In genomic region chr9:45607337-45607736, GRCm38 (mm10) we compare ENCODE assay signal across 13 mouse cellular contexts.
A peak's percentile ranks its signal among the peaks of the same experiment; 100 is the strongest.
DNase-seq lines count a peak whose midpoint lies in the region; ATAC-seq lines count a peak whose summit lies in the region.
"Had no signal": no experiment of that assay in that cellular context is flagged by ENCODE, and none has a peak within 500 bp of the region (broad histone marks: within the 10 kb centered on the region; RNA-seq: fewer than 3 reads in every experiment).

No protein-coding gene starts in this region.

- H3K27me3 ChIP-seq in hindbrain, embryonic 13.5 days: no peaks in the 10 kb centered on the region
- no peaks in the 10 kb centered on the region for H3K27me3 ChIP-seq in hindbrain, embryonic 11.5 days (ENCODE audit: control insufficient read depth, insufficient read depth, low read length)
- no peaks in the 10 kb centered on the region for H3K27me3 ChIP-seq in midbrain, embryonic 13.5 days
- no peaks in the 10 kb centered on the region for H3K27me3 ChIP-seq in midbrain, embryonic 14.5 days (ENCODE audit: control insufficient read depth, insufficient read depth, low read length)
- H3K27me3 ChIP-seq in forebrain, embryonic 15.5 days: no peaks in the 10 kb centered on the region
- H3K27me3 ChIP-seq in neural tube, embryonic 15.5 days (replicated peaks): no peaks in the 10 kb centered on the region

- H3K4me1 ChIP-seq in hindbrain, embryonic 13.5 days (replicated peaks): peaks cover 46% of the 10 kb centered on the region
- no peaks in the 10 kb centered on the region; the same call in 1 of the 2 replicates for H3K4me1 ChIP-seq in hindbrain, embryonic 11.5 days (replicated peaks; ENCODE audit: control insufficient read depth, insufficient read depth, low read length)
- H3K4me1 ChIP-seq in midbrain, embryonic 13.5 days (replicated peaks): peaks cover 34% of the 10 kb centered on the region
- peaks cover 15% of the 10 kb centered on the region for H3K4me1 ChIP-seq in midbrain, embryonic 14.5 days (ENCODE audit: control insufficient read depth, insufficient read depth, low read length)
- peaks cover 50% of the 10 kb centered on the region for H3K4me1 ChIP-seq in forebrain, embryonic 15.5 days
- peaks cover 40% of the 10 kb centered on the region for H3K4me1 ChIP-seq in neural tube, embryonic 15.5 days
- H3K4me1 ChIP-seq: limb, embryonic 10.5 days had no signal

- DNase-seq in hindbrain, embryonic 11.5 days (ENCODE audit: low spot score): no peak
- DNase-seq in midbrain, embryonic 14.5 days: no peak
- no peak for DNase-seq in spleen, adult 18-20 months
- DNase-seq in adrenal gland, adult 18-20 months (ENCODE audit: low spot score in 2 of 2): no peak
- DNase-seq: adrenal gland, postnatal 25 days; lung, embryonic 14.5 days had no signal

- no peak overlapping the region for H3K9ac ChIP-seq in hindbrain, embryonic 13.5 days
- H3K9ac ChIP-seq in hindbrain, embryonic 11.5 days (ENCODE audit: low read depth, low read length): no peak overlapping the region
- no peak overlapping the region for H3K9ac ChIP-seq in midbrain, embryonic 13.5 days (replicated peaks)
- no peak overlapping the region for H3K9ac ChIP-seq in midbrain, embryonic 14.5 days (replicated peaks; ENCODE audit: low read length)
- H3K9ac ChIP-seq in forebrain, embryonic 15.5 days (replicated peaks): no peak overlapping the region
- no peak overlapping the region for H3K9ac ChIP-seq in neural tube, embryonic 15.5 days (replicated peaks)
- H3K9ac ChIP-seq: lung, embryonic 14.5 days had no signal

- H3K4me3 ChIP-seq in hindbrain, embryonic 13.5 days: no peak overlapping the region
- no peak overlapping the region for H3K4me3 ChIP-seq in hindbrain, embryonic 11.5 days (ENCODE audit: low read depth, low read length)
- H3K4me3 ChIP-seq in midbrain, embryonic 13.5 days (replicated peaks): no peak overlapping the region
- no peak overlapping the region for H3K4me3 ChIP-seq in midbrain, embryonic 14.5 days (replicated peaks; ENCODE audit: low read depth, low read length)
- no peak overlapping the region for H3K4me3 ChIP-seq in forebrain, embryonic 15.5 days
- no peak overlapping the region for H3K4me3 ChIP-seq in neural tube, embryonic 15.5 days (replicated peaks)
- H3K4me3 ChIP-seq: limb, embryonic 10.5 days had no signal

- H3K27ac ChIP-seq in hindbrain, embryonic 13.5 days: peak overlapping the region; percentile 88; the same call in 1 of the 2 replicates
- no peak overlapping the region for H3K27ac ChIP-seq in hindbrain, embryonic 11.5 days (ENCODE audit: low read depth, low read length)
- H3K27ac ChIP-seq in midbrain, embryonic 13.5 days: peak overlapping the region; percentile 64; the same call in 1 of the 2 replicates
- H3K27ac ChIP-seq in midbrain, embryonic 14.5 days (replicated peaks; ENCODE audit: low read depth, low read length): no peak overlapping the region
- peak overlapping the region; percentile 95 for H3K27ac ChIP-seq in forebrain, embryonic 15.5 days (replicated peaks)
- H3K27ac ChIP-seq in neural tube, embryonic 15.5 days (replicated peaks): peak overlapping the region; percentile 81; the same call in 1 of the 2 replicates
- H3K27ac ChIP-seq: limb, embryonic 10.5 days; stomach, postnatal 0 days had no signal

- no peak overlapping the region for H3K4me2 ChIP-seq in hindbrain, embryonic 13.5 days
- H3K4me2 ChIP-seq in hindbrain, embryonic 11.5 days (replicated peaks; ENCODE audit: low read depth, low read length): no peak overlapping the region
- H3K4me2 ChIP-seq in midbrain, embryonic 13.5 days (replicated peaks): no peak overlapping the region
- H3K4me2 ChIP-seq in midbrain, embryonic 14.5 days (ENCODE audit: low read length): no peak overlapping the region
- no peak overlapping the region for H3K4me2 ChIP-seq in forebrain, embryonic 15.5 days (replicated peaks)
- no peak overlapping the region for H3K4me2 ChIP-seq in neural tube, embryonic 15.5 days
- H3K4me2 ChIP-seq: lung, embryonic 14.5 days had no signal

- H3K36me3 ChIP-seq in hindbrain, embryonic 13.5 days: no peaks in the 10 kb centered on the region
- no peaks in the 10 kb centered on the region for H3K36me3 ChIP-seq in hindbrain, embryonic 11.5 days (ENCODE audit: control insufficient read depth, insufficient read depth, low read length)
- H3K36me3 ChIP-seq in midbrain, embryonic 13.5 days: no peaks in the 10 kb centered on the region
- H3K36me3 ChIP-seq in midbrain, embryonic 14.5 days (ENCODE audit: control insufficient read depth, insufficient read depth, low read length): no peaks in the 10 kb centered on the region
- H3K36me3 ChIP-seq in forebrain, embryonic 15.5 days: no peaks in the 10 kb centered on the region
- H3K36me3 ChIP-seq in neural tube, embryonic 15.5 days: no peaks in the 10 kb centered on the region
- H3K36me3 ChIP-seq: limb, embryonic 10.5 days had no signal

- no peaks in the 10 kb centered on the region for H3K9me3 ChIP-seq in hindbrain, embryonic 13.5 days
- H3K9me3 ChIP-seq in hindbrain, embryonic 11.5 days (ENCODE audit: control insufficient read depth, low read length): no peaks in the 10 kb centered on the region
- H3K9me3 ChIP-seq in midbrain, embryonic 13.5 days: no peaks in the 10 kb centered on the region
- H3K9me3 ChIP-seq in midbrain, embryonic 14.5 days (ENCODE audit: control insufficient read depth, low read length): no peaks in the 10 kb centered on the region
- no peaks in the 10 kb centered on the region for H3K9me3 ChIP-seq in forebrain, embryonic 15.5 days
- H3K9me3 ChIP-seq in neural tube, embryonic 15.5 days (replicated peaks): no peaks in the 10 kb centered on the region
- H3K9me3 ChIP-seq: limb, embryonic 10.5 days had no signal

- ATAC-seq in hindbrain, embryonic 13.5 days (ENCODE audit: low FRiP score): no peak
- no peak for ATAC-seq in hindbrain, embryonic 11.5 days (ENCODE audit: low FRiP score)
- no peak for ATAC-seq in midbrain, embryonic 13.5 days
- no peak for ATAC-seq in midbrain, embryonic 14.5 days (ENCODE audit: low FRiP score, low TSS enrichment)
- ATAC-seq in forebrain, embryonic 15.5 days (replicated peaks): no peak
- ATAC-seq in neural tube, embryonic 15.5 days (ENCODE audit: low FRiP score): no peak
- ATAC-seq: Patski had no signal

Comparison
In these comparisons a context has a peak if more than half of its experiments do, and no peak if none do; other contexts are left out.
1. H3K27ac ChIP-seq: peak in hindbrain, embryonic 13.5 days (single experiment), midbrain, embryonic 13.5 days (single experiment), forebrain, embryonic 15.5 days (single experiment) and neural tube, embryonic 15.5 days (single experiment); none in hindbrain, embryonic 11.5 days (single experiment) and midbrain, embryonic 14.5 days (single experiment).